Comparison of ENCODE assay signal across 21 mouse cellular contexts in genomic region chr2:110379811-110380210, GRCm38 (mm10). TPM values are rescaled to one million over a fixed set of nuclear protein-coding genes. Genes with fewer than 3 reads are reported as not detected.
A peak's percentile ranks its signal among the peaks of the same experiment; 100 is the strongest.
DNase-seq lines count a peak whose midpoint lies in the region; ATAC-seq and TF ChIP-seq lines count a peak whose summit lies in the region.
"Had no signal": no experiment of that assay in that cellular context is flagged by ENCODE, and none has a peak within 500 bp of the region (broad histone marks: within the 10 kb centered on the region; RNA-seq: fewer than 3 reads in every experiment).

No protein-coding gene starts in this region.

- no peak overlapping the region for H3K4me2 ChIP-seq in embryonic facial prominence, embryonic 11.5 days (ENCODE audit: low read depth, low read length)
- H3K4me2 ChIP-seq in limb, embryonic 14.5 days (replicated peaks; ENCODE audit: low read depth, low read length, severe bottlenecking) = no peak overlapping the region
- no peak overlapping the region for H3K4me2 ChIP-seq in heart, embryonic 12.5 days
- H3K4me2 ChIP-seq: embryonic facial prominence, embryonic 15.5 days; heart, embryonic 13.5 days had no signal

- H3K9ac ChIP-seq in embryonic facial prominence, embryonic 11.5 days (replicated peaks; ENCODE audit: low read length) = no peak overlapping the region
- H3K9ac ChIP-seq in limb, embryonic 14.5 days (ENCODE audit: low read depth, low read length, severe bottlenecking) = no peak overlapping the region
- H3K9ac ChIP-seq in heart, embryonic 12.5 days = no peak overlapping the region
- H3K9ac ChIP-seq: embryonic facial prominence, embryonic 15.5 days; heart, embryonic 13.5 days had no signal

- no peaks in the 10 kb centered on the region for H3K9me3 ChIP-seq in embryonic facial prominence, embryonic 11.5 days (replicated peaks; ENCODE audit: control insufficient read depth, low read length)
- no peaks in the 10 kb centered on the region for H3K9me3 ChIP-seq in embryonic facial prominence, embryonic 10.5 days
- H3K9me3 ChIP-seq in limb, embryonic 10.5 days (replicated peaks) = no peaks in the 10 kb centered on the region
- H3K9me3 ChIP-seq in limb, embryonic 14.5 days (ENCODE audit: control insufficient read depth, low read length) = no peaks in the 10 kb centered on the region
- no peaks in the 10 kb centered on the region for H3K9me3 ChIP-seq in heart, embryonic 12.5 days (replicated peaks)
- H3K9me3 ChIP-seq: embryonic facial prominence, embryonic 15.5 days; heart, embryonic 13.5 days had no signal

- no peaks in the 10 kb centered on the region for H3K36me3 ChIP-seq in embryonic facial prominence, embryonic 11.5 days (replicated peaks; ENCODE audit: control insufficient read depth, insufficient read depth, low read depth, low read length)
- no peaks in the 10 kb centered on the region for H3K36me3 ChIP-seq in embryonic facial prominence, embryonic 10.5 days (replicated peaks)
- H3K36me3 ChIP-seq in limb, embryonic 10.5 days = no peaks in the 10 kb centered on the region
- no peaks in the 10 kb centered on the region for H3K36me3 ChIP-seq in limb, embryonic 14.5 days (ENCODE audit: control insufficient read depth, insufficient read depth, low read length)
- H3K36me3 ChIP-seq in heart, embryonic 12.5 days = no peaks in the 10 kb centered on the region
- H3K36me3 ChIP-seq: embryonic facial prominence, embryonic 15.5 days; heart, embryonic 13.5 days had no signal

- no peak overlapping the region for H3K27ac ChIP-seq in embryonic facial prominence, embryonic 11.5 days (replicated peaks; ENCODE audit: low read depth, low read length)
- no peak overlapping the region for H3K27ac ChIP-seq in embryonic facial prominence, embryonic 10.5 days (replicated peaks)
- H3K27ac ChIP-seq in limb, embryonic 10.5 days = peak overlapping the region; percentile 75
- no peak overlapping the region for H3K27ac ChIP-seq in limb, embryonic 14.5 days (replicated peaks; ENCODE audit: low read depth, low read length)
- no peak overlapping the region for H3K27ac ChIP-seq in heart, embryonic 12.5 days (ENCODE audit: poor library complexity, severe bottlenecking)
- H3K27ac ChIP-seq: embryonic facial prominence, embryonic 15.5 days; gastrocnemius, adult 2 months; heart, embryonic 13.5 days had no signal

- no peaks in the 10 kb centered on the region for H3K4me1 ChIP-seq in embryonic facial prominence, embryonic 11.5 days (ENCODE audit: control insufficient read depth, insufficient read depth, low read length)
- H3K4me1 ChIP-seq in embryonic facial prominence, embryonic 10.5 days = peaks cover 3% of the 10 kb centered on the region; the same call in 1 of the 2 replicates
- peaks cover 21% of the 10 kb centered on the region for H3K4me1 ChIP-seq in limb, embryonic 10.5 days
- 0 out of 2 replicates have a peak, but pooled peaks cover 6% of the 10 kb centered on the region for H3K4me1 ChIP-seq in limb, embryonic 14.5 days (ENCODE audit: control insufficient read depth, insufficient read depth, low read length)
- H3K4me1 ChIP-seq in heart, embryonic 12.5 days (replicated peaks) = no peaks in the 10 kb centered on the region
- H3K4me1 ChIP-seq: embryonic facial prominence, embryonic 15.5 days; heart, embryonic 13.5 days had no signal

- ATAC-seq in embryonic facial prominence, embryonic 11.5 days (replicated peaks; ENCODE audit: insufficient number of reproducible peaks, low FRiP score, low TSS enrichment, low read depth) = no peak
- ATAC-seq in limb, embryonic 14.5 days (ENCODE audit: low FRiP score, low read depth) = 0 out of 2 replicates have a peak, but pooled peaks have one; percentile 30
- ATAC-seq in heart, embryonic 12.5 days (ENCODE audit: insufficient number of reproducible peaks, low FRiP score) = no peak
- no peak for ATAC-seq in erythroblast, adult 5-6 weeks (replicated peaks; ENCODE audit: low FRiP score, poor library complexity, severe bottlenecking)
- ATAC-seq: forebrain, embryonic 16.5 days; hindbrain, embryonic 16.5 days had no signal

- peak; percentile 52 for DNase-seq in embryonic facial prominence, embryonic 11.5 days (ENCODE audit: low spot score)
- no peak for DNase-seq in embryonic facial prominence, embryonic 10.5 days (ENCODE audit: low spot score)
- DNase-seq in embryo, embryonic 11 days = peak; percentile 47
- DNase-seq in limb, embryonic 10.5 days (ENCODE audit: low spot score) = no peak
- no peak for DNase-seq in limb, embryonic 14.5 days (ENCODE audit: low spot score)
- DNase-seq in layer of hippocampus, adult 9-11 months = no peak
- DNase-seq: adrenal gland, postnatal 14 days; cerebellum, adult 11-12 months; cerebellum, adult 9-10 months; cerebellum, postnatal 25 days; gastrocnemius, adult 2 months; gastrocnemius, postnatal 25 days; heart, postnatal 36 days had no signal

- no peak overlapping the region for H3K4me3 ChIP-seq in embryonic facial prominence, embryonic 11.5 days (ENCODE audit: low read depth, low read length)
- no peak overlapping the region for H3K4me3 ChIP-seq in embryonic facial prominence, embryonic 10.5 days
- H3K4me3 ChIP-seq in limb, embryonic 10.5 days = no peak overlapping the region
- no peak overlapping the region for H3K4me3 ChIP-seq in limb, embryonic 14.5 days (replicated peaks; ENCODE audit: low read length)
- no peak overlapping the region for H3K4me3 ChIP-seq in heart, embryonic 12.5 days
- H3K4me3 ChIP-seq: embryonic facial prominence, embryonic 15.5 days; gastrocnemius, adult 2 months; heart, embryonic 13.5 days had no signal

- H3K27me3 ChIP-seq in embryonic facial prominence, embryonic 11.5 days (ENCODE audit: control insufficient read depth, insufficient read depth, low read length) = no peaks in the 10 kb centered on the region
- no peaks in the 10 kb centered on the region for H3K27me3 ChIP-seq in embryonic facial prominence, embryonic 10.5 days (replicated peaks; ENCODE audit: low read depth, poor library complexity, severe bottlenecking)
- H3K27me3 ChIP-seq in limb, embryonic 10.5 days (ENCODE audit: low read depth, poor library complexity, severe bottlenecking) = no peaks in the 10 kb centered on the region
- no peaks in the 10 kb centered on the region for H3K27me3 ChIP-seq in limb, embryonic 14.5 days (ENCODE audit: control insufficient read depth, insufficient read depth, low read length)
- H3K27me3 ChIP-seq in heart, embryonic 12.5 days (replicated peaks) = no peaks in the 10 kb centered on the region
- H3K27me3 ChIP-seq: embryonic facial prominence, embryonic 15.5 days; heart, embryonic 13.5 days had no signal

- no peak for TF ChIP-seq POLR2A in limb, embryonic 14.5 days (IDR thresholded peaks at IDR 0.05; ENCODE audit: borderline replicate concordance, extremely low read depth, insufficient read depth, insufficient read length)

- 35% methylated on average over 2 of the region's 2 CpGs for WGBS in embryonic facial prominence, embryonic 11.5 days
- 50% methylated on average over 2 of the region's 2 CpGs for WGBS in embryonic facial prominence, embryonic 10.5 days
- WGBS in limb, embryonic 10.5 days = 26% methylated on average over 2 of the region's 2 CpGs
- 16% methylated on average over 2 of the region's 2 CpGs for WGBS in limb, embryonic 14.5 days
- WGBS in heart, embryonic 12.5 days = 76% methylated on average over 2 of the region's 2 CpGs

RNA-seq across cellular contexts. Expression of gene Fibin, which starts 16.8 kb away (rescaled TPM):
- polyA plus RNA-seq in embryonic facial prominence, embryonic 11.5 days (2014; fragmentation: Nextera tagmentation; extraction: Ambion mirVana) = 17.1 and 20.2 TPM in 2 replicates
- polyA plus RNA-seq in embryonic facial prominence, embryonic 10.5 days (2016; fragmentation: Nextera tagmentation; extraction: Ambion mirVana) = 1.7 and 4.7 TPM in 2 replicates
- 24.3 and 46.5 TPM in 2 replicates for polyA plus RNA-seq in limb, embryonic 10.5 days (2016; fragmentation: Nextera tagmentation; extraction: Ambion mirVana)
- polyA plus RNA-seq in limb, embryonic 14.5 days (2012; rRNA removed) = 111 TPM in 2 replicates
- 122 and 128 TPM in 2 replicates for polyA plus RNA-seq in limb, embryonic 14.5 days (2014; fragmentation: Nextera tagmentation; extraction: Ambion mirVana)
- polyA plus RNA-seq in heart, embryonic 12.5 days (2016; fragmentation: Nextera tagmentation; extraction: Ambion mirVana) = 3.5 and 3.9 TPM in 2 replicates
- total RNA-seq in erythroblast, adult 5-6 weeks (2015; ENCODE audit: low replicate concordance) = not detected in 2 replicates
- 0.42 TPM in 1 of 2 replicates, not detected in the other for total RNA-seq in erythroblast, adult 5-6 weeks (2017; ENCODE audit: low replicate concordance)
- total RNA-seq: granulocyte monocyte progenitor cell, adult 5-6 weeks; MEL had no signal

Comparison
In these comparisons a context has a peak if more than half of its experiments do, and no peak if none do; other contexts are left out.
1. DNase-seq: peak in embryonic facial prominence, embryonic 11.5 days (single experiment) and embryo, embryonic 11 days (single experiment); none in embryonic facial prominence, embryonic 10.5 days (single experiment), limb, embryonic 10.5 days (single experiment), limb, embryonic 14.5 days (single experiment) and layer of hippocampus, adult 9-11 months (single experiment).